Mouse (Mus musculus) adrenal gland, adult (tissue): ENCODE data around the gene Bzw2.

Source experiments
- DNase-seq, 2 experiments: peaks; one replicate each; pipeline ENCODE4 v3.0.0; 2022 to 2023; ENCODE audit warnings: low spot score in 1 of 2; ENCODE audit not compliant: inconsistent age in 2 of 2

The Bzw2 gene

DNA sequence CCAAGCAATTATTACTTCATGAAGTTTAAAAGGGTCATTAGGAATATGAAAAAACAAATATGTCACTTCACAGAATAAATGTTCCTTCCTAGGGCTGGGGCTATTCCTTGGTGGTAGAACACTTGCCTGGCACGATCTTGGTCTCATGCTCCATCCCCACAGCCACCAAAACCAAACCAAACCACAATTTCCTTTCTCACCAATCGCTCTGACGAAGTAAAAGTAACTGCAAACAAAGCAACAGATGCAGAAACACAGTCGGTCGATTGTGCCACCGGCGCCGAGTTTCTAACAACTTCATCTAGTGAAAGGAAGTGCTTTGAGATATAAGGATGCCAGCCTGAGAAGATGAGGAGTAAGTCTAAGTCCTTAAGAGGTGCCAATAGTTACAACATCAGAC lies 21.6 kb downstream of the Bzw2 start:
- no peak for DNase-seq

DNA sequence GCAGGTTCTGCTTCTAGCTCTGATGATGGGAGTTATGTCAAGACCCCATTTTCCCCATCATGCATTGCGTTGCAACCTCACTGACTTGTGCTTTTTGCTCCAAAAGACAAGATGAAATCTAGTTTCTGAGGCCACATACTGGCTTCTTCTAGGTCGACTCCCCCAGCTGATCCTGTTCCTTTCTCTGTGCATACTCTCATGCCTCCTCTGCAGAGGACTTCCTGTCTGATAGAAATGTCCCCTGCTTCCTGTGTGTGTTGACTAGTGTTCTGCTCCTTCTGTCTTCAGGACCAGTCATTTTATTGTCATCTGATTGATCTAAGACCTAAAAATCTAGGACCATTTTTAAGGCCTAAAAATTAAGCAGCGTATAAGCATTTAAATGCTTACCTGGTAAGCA lies 22.5 kb downstream of the Bzw2 start:
- no peak for DNase-seq

DNA sequence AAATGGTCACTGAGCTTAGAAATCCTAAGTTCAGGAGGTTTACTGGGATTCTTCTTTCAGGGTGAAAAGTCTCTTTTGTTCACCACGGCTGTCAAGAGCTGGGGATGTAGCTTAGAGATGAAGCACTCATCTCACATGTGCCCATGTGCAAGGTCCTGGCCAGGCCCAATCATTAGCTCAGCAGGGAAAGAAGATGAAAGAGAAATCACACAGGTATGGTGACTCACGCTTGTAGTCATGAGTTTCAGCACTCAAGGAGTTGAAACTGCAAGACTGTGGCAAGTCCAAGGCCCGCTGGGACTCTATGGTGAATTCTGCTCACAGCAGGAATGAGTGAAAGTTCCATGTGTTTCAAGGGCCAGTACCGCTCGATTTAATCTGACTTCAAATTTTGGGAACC lies 23.8 kb downstream of the Bzw2 start:
- no peak for DNase-seq

DNA sequence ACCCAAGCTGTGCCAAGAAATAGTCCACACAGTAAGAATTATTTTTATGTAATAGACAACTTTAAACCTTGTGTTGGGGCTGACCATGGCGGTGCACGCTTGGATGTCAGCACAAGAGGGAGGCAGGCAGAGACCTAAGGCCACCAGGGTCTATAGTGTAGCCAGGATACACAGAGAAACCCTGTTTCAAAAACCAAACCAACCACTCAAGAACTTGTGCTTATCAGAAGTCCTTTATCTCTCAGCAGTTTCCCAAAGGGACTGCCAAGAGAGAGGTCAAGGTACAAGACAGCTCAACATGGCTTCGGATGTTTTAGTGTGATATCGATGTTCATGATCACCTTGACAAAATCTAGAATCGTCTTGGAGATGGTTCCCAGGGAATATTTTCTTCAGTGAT lies 24.3 kb downstream of the Bzw2 start:
- no peak for DNase-seq

DNA sequence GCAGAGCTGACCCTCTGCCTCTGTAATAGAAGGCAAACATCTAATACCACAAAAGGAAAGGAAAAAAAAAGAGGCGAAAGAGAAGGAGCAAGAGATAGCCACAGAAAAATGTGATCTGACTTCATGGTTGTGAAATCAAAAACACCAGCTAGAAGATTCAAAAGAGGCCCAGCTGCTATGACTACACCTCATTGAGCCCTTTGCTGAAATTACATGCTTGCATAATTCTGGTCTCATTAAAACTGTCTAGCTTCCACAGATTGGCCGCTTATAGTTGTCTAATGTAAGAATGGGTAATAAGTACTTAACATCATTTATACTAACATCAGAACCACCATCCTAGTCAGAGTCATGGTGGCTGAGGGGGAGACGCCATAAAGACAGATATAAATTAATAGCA lies 25.2 kb downstream of the Bzw2 start:
- DNase-seq = no peak

DNA sequence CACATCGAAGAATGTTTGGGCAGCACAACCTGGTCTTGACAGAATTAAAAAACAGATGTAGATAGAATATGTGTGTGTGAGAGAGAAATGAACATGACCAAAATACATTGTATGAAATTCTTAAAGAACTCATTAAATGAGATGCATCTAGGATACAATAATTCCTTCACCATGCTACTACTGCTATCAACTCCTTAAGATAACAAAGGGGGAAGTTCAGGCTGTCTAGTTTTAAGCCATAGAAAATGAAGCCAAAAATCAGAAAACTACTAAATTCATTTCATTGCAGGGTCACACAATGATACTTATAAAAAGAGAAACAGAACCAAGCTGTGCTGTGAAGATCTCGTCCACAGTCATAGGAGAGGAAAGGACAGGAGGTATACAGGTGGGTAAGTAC lies 25.6 kb downstream of the Bzw2 start:
- DNase-seq = no peak

DNA sequence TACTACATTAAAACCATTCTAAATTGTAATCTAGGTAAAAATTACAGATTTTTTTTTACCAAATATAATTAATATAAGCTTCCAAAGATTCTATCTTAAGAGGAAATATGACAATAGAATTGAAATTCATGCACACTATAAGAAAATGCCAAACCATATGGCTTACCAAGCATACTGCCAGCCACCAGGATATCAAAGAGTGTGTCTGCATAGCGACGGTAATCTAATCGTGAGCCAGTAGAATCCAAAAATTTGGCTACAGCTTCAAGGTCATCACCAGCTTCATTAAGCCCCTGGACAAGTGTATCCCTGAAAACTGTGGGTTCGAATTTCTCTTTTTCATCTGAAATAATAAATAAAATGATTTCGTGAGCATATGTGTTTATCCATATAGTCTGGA lies 28.1 kb downstream of the Bzw2 start:
- no peak for DNase-seq

DNA sequence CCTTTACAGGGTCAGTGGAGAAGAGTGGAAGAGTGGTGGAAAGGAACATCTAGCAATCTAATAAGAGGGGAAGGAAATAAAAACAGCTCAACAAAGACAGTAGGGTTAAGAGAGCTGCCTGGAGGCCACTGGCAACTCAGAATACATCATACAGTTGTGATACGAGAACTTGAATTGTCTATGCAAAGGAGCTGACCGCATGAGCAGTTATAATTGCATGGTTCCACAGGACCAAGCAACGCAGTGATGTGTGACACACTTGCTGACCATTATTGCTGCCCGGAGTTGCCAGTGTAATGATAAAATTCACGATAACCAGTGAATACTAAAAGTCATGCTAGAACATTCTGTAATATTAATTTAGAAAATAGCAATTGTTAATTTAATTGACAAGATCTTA lies 31.8 kb downstream of the Bzw2 start:
- no peak for DNase-seq

DNA sequence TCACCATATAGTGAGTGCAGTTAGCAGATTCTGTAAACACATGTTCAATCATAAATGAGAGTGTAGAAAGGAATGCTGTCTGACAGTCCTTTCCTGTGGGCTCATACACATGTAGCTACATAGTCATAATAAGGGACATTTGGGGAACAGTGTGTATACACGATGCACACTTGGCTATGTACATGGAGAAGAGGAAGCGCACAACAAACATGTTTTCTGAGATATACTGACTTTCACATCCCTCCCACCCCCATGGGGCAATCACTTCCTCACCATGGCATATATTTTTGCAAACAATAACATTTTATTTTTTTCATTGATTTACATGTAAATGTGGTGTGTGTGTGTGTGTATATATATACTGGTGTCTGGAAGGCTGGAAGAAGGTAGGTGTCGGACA lies 38.6 kb downstream of the Bzw2 start:
- no peak for DNase-seq

DNA sequence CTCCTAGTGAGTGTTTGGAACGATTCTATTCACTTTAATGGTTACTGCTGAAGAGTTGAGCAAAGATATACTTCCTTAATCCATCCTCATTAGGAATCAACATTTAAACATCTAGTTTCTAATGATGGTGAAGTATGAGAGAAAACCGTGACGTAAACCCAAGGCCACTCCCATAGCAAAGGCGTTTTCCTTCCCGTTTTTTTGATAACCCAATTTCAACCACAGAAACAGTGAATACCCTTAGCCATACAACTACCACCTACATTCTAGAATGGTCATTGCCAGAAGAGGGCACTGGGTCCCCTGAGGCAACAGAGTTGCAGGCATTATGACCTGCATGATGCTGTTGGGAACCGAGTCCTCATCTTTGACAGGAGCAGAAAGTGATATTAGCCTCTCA lies 40.7 kb downstream of the Bzw2 start:
- no peak for DNase-seq

DNA sequence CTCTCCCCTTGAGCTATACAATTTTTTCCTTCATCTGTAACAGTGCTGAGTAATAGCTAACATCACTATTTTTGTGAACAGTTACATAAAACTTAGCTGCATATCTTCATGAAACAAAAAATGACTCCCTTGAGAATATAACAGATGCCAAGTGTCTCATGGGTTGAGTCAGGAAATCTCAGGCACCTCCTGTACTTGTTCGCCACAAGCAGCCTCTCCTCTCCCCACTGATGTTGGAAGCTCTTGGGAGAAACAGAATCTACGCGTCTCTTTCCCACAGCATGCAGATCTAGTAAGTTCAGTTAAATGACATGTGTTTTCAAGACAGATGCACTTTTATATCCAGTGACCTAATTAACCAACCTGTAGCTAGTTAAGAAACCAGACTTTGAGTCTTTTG lies 45.8 kb downstream of the Bzw2 start:
- DNase-seq = no peak

DNA sequence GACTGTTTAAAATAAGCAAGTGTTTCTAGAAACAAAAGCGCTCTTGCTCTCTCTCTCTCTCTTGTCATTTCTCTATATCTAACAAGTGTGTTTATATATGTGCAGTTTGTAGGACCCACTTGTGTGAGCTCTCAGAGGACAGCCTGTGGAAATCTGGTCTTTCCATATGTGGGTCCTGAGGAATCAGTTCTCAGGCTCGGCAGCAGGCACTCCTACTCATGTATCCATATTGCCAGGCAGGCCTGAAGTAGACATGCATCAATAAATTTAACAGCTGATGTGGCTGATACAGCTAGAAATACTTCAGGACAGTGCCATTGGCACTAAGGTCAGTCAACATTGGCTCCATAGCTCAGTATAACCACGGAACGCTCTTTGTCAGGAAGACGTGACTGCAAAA lies 46.8 kb downstream of the Bzw2 start:
- DNase-seq = no peak

DNA sequence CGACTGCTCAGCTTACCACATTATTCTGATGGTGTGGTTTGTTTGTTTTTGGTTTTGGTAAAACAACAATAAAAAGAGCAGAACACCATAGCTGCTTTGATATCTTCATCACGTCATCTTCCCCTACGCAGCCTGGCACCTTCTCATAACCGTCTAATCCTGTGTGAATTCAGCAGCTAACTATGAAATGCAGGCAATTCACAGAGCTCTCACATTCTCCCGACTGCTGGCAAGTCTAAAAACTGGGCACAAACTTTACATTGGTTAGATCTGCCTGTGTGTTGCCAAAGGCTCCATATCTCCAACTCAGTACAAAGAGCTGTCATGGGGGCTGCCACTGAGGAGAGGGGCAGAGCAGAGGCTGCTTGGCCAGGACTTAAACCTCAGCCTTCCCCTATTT lies 47.4 kb downstream of the Bzw2 start:
- DNase-seq = no peak

DNA sequence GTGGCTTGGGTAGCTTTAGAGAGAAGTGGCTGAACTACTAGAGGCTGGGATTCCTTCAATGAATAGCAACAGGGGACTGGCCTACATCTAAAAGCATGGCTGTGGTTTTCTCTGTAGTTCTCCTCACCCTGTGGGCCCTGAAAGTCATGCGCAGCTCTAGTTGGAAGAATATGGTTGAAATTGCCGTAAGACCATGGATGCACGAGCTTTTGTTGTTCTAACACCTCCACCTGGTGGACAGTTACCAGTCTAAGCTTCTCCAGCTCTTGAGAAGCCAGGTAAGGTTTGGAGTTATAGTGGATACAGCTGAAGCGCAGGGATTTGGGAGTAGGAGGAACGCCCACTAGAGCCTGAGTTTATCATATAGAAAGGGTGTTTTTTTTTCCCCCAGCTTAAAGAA lies 49.4 kb downstream of the Bzw2 start:
- DNase-seq = no peak

DNA sequence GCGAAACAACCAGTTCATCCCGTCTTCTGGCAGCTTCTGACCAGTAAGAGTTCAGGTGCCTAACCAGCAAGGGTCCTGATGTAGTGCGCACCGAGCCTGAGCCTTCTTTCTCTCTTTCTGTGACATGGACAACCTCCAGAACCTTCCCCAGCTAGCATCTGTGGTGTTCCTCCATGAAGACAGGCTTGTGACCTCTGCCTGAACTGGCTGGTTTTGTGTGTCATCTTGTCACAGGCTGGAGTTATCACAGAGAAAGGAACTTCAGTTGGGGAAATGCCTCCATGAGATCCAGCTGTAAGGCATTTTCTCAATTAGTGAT lies 54.3 kb downstream of the Bzw2 start:
- DNase-seq = no peak

DNA sequence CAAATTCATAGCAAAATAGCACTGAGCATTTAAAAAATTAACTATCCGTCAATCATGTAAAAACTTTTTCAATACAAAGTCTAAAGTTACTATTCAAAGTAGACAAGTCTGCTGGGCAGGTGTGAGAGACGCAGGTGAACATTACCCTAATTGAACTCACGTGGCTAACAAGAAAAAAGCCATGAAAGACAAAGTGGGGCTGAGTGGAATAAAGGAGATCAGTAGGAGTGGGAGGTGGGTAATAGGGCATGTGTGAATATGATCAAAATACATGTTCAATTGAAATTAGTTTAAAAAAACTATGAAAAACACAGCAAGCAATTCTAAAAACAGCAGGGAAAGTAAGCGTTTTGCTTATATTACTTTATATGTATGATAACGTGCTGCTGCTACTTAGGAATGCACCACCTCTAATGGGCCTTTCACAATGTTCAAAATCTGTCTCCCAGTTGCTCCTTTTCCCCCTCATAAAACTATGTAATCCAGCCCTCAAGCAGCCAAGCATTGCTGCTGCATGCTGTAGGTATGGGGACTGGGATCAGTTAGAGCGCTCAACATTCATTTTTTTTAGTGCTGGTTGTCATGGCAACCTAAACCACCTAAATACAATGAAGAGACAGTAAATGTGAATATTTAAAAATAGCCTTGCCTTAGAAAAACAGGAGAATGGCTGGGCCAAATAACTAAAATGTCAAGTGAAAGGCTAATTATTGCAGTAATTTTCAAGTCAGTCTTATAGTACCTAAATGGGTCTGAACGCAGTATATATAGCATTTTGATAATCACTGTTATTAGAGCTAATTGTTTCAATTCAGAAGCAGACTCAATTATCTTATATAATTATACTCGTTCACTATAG lies 54.9 kb downstream of the Bzw2 start:
- no peak for DNase-seq

DNA sequence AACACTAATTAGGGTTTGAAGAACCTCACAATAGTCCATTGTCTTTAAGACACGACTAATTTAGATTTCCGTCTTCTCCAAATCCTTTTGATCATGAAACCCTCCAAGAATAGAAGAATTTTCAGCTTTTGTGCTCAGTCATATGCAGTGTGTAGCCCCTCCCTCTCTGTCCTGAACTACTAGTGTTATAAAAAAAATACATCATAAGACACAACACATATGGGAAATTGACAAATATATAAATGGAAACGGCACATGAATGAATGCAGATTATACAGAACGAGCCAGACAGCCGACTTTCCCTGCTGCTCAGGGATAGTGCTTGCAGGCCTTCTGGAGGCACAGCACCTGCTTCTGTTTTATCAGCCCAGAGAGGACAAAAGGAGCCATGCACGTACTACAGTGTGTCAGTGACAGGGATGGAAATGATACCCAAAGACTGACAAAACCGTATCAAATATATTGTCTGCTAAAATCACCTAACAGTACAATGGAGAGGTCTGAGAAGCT lies 62.5 kb downstream of the Bzw2 start:
- DNase-seq = no peak

DNA sequence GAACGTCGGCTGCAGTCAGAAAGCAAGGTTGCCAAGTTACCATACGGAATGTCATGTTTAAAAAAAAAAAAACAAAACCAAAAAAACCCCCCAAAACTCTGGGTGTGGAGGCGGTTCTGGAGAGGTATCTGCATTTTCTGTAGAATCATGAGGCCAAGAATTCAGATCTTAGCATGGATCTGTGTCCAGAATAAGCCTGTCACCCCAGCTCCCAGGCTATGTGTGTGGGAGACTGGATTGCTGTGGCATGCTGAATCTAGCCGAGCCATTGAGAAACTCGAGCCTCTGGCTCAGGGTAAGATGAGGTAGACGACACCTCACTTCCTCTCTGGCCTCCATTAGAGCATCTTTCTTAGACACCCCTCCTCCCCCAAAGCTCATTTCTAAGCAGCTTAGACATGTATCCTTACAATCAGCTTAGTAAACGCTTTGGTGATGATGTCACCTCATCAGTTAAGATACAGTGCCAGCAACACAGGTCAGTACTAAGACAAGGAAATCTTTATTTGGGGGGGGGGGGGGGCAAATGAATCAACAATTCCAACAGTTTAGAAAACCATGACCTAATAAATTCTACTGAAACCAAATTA lies 64.7 kb downstream of the Bzw2 start:
- DNase-seq = no peak

DNA sequence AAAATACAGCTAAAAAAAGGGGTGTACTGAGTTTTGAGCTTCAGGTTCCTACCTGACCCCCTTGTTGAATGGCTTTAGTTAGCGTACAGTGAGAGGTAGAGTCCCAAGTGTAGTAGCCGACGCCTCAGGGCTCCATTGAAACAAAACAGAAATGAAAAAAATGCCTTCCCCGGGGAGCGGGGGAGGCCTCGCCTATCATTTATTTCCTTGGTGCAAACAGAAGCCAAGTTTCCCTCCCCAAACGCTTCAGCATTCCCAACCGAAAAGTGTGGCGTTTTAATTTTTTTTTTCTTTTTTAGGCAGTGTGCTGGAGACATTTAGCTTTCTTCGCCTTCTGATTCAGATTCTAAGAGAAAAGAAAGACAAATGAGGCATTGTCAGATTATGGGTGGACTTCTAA lies 65.9 kb downstream of the Bzw2 start:
- DNase-seq = no peak

DNA sequence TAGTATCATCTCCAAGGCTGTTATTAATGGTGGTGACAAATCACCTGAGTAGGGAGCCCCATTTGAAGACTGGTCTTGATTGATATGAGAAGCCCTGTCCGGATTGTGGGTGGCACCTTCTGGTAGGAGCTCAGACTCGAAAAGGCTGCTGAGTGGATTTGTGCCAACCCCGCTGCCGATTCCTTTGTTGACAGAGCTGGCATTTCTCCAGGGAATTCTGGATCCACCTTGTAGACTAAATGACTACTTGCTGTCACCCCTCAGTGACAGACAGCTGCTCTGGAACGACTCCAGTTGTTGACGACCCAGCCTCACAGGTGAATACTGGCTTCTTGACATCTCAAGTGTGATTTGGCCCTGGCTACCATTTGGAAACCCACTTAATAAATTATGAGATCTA lies 68.7 kb downstream of the Bzw2 start:
- no peak for DNase-seq

DNA sequence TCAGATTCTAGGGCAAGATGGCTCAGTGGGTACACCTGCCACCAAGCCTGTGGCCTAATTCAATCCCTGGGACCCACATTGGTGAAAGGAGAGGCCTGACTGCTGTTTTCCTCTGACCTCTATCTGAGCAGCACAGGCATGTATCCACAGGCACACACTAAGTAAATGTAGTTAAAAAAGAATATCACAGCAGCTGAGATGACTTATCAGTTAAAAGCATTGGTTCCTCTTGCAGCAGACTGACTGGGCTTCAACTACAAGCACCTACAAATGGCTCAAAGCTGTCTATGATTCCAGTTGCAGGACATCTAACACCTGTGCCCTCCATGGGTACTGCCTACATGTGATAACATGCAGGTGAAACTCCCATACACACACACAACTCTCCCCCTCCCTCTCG lies 69.1 kb downstream of the Bzw2 start:
- no peak for DNase-seq

DNA sequence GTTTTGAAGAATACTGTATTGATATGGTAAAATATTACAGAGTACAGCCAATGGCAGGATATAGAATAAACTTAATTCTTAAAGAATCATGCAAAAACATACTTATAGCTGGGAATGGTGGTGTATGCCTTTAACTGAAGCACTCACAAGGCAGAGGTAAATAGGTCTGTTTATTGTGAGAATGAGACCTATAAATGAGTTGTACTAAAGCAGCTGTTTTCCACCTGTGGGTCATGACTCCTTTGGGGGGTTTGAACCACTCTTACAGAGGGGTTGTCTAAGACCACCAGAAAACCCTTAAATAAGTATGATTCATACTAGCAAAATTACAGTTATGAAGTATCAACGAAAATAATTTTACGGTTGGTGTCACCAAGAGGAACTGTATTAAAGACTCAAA lies 72.5 kb downstream of the Bzw2 start:
- DNase-seq = no peak
